Mouse (Mus musculus) layer of hippocampus, adult 9-10 months (tissue): Measurements from ENCODE around the gene Rps29.

ENCODE experiments used
- DNase-seq: peaks from one replicate; pipeline ENCODE4 v3.0.0; 2022; ENCODE audit warnings: low spot score

Gene Rps29

DNA sequence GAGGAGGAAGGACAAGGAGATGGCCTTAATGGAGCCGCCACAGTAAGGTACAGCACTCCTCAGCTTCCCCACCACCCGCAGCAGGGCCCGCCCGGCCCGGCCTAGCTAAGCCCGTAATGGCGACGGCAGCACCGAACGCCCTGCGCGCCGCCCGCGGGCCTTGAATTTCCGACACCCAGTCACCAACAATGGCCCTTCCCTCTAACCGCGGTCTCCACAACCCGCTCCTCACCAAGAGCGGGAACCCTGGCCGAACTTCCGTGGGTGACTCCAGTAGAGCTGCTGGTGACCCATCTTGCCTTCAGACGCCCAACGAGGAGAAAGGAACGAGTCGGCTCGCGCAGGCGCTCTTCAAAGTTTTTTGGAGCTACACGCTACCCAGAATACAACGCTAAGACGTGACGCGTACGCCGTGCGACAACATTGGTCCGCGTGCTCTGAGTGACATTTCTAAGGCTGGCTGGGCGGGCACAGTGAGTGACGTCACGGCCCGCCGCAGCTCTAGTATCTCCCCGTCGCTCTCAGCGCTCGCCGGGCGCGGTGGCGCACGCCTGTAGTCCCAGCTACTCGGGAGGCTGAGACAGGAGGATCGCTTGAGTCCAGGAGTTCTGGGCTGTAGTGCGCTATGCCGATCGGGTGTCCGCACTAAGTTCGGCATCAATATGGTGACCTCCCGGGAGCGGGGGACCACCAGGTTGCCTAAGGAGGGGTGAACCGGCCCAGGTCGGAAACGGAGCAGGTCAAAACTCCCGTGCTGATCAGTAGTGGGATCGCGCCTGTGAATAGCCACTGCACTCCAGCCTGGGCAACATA is at the start of gene Rps29:
Gene Rps29 (minus strand): TSS at position 422 of the 813 bp plus-strand sequence.
- peak; percentile 97 for DNase-seq

- DNase-seq, result no peak
Observed at GRCm38 (mm10) chr12:69208520-69208919, 49.5 kb upstream of the Rps29 start.

DNA sequence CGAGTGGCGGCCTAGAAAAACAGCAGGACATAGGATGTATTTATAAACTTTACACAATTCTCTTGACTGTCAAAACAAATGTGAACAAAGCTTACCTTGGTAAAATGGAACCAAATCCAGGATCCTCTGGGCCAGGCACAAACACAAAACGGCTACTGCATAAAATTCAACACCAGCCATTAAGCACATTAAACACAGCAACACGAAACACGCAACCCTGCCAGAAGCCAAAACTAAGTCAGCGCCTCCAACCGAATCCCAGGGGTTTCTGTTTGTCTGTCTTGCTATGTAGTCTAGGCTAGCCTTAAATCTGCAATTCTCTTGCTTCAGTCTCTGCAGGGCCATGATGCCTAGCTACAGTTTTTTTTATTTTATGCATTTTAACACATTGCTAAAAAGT is 48.9 kb upstream of the Rps29 start:
- DNase-seq, result no peak

DNA sequence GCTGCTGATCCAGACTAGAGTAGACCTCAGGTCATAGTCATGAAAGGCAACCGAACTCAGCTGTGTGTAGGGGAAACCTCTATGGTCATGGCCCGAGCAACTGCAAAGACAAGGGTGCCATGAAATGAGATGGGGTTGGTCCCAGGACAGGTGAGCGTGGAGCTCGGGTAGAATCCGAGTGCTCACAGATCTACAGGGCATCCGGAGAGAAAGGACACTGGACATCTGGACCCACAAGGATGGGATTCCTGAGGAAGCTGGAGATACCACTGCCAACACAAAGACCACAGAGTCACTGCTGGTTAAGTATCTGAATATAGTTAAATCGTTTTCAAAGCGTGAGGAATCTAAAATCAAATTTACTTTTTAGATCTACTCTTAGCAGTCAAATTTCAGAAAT is 48.4 kb upstream of the Rps29 start:
- no peak for DNase-seq

- DNase-seq, result no peak
Observed at GRCm38 (mm10) chr12:69204052-69204833, 45.3 kb upstream of the Rps29 start, which contains the start of gene Gm49384. Gene Gm49384 (minus strand): TSS chr12:69204267.

GRCm38 (mm10) chr12:69198985-69199384 is 40.0 kb upstream of the Rps29 start:
- DNase-seq, result no peak

DNA sequence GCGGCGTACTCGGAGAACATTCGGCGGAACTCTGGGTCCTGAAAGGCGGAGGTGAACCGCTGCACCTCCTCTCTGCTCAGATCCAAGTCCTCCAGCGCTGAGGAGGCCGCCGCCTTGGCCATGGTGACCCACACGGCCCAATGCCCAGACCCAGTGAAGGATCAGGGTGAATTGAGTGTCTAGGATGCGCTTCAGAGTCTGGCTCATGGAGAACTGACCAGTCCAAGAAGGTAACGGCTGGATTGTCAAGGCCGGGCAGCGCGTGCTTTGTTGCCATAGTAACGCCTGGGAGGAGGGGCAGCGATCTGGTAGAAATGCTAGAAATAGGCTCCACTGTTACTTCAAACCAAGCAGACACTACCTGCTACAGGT is 39.2 kb upstream of the Rps29 start, which contains the start of gene Dnaaf2:
Gene Dnaaf2 (minus strand): TSS at position 266 of the 372 bp plus-strand sequence.
- peak; percentile 41 for DNase-seq

DNA sequence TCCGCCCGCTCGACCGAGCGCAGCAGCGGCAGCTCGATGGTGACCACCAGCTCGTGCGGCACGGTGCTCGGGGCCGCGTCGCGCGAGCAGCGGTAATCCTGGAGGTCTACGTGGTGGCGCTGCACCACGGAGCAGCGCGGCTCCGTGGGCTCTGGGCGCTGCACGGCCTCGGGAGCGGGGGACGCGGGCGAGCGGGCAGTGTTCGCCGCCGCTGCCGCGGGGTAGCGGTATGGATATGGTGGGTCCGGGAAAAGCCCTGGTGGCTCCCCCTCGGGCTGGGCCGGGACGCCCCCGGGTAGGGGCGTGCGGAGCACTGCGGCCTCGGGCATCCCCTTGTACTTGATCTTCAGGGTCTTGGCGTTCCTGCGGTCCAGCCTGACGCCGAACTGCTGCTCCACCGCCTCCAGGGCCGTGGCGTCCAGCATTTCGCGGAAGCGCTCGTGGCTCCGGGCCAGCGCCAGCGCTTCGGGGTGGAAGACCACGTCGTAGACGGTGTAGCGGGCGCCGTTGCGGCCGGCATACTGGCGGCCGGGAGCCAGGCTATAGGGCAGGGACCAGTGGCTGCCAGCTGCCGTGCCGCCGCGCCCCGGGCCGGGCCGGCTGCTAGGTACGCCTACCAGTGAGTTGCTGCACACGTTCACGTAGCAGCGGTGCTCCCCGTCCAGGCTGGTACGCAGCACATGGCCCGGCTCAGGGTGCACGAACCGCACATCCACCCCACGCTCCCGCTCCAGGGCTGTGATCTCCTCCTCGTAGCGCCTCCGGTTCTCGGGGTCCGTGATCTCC is 38.6 kb upstream of the Rps29 start:
- DNase-seq, result no peak

DNA sequence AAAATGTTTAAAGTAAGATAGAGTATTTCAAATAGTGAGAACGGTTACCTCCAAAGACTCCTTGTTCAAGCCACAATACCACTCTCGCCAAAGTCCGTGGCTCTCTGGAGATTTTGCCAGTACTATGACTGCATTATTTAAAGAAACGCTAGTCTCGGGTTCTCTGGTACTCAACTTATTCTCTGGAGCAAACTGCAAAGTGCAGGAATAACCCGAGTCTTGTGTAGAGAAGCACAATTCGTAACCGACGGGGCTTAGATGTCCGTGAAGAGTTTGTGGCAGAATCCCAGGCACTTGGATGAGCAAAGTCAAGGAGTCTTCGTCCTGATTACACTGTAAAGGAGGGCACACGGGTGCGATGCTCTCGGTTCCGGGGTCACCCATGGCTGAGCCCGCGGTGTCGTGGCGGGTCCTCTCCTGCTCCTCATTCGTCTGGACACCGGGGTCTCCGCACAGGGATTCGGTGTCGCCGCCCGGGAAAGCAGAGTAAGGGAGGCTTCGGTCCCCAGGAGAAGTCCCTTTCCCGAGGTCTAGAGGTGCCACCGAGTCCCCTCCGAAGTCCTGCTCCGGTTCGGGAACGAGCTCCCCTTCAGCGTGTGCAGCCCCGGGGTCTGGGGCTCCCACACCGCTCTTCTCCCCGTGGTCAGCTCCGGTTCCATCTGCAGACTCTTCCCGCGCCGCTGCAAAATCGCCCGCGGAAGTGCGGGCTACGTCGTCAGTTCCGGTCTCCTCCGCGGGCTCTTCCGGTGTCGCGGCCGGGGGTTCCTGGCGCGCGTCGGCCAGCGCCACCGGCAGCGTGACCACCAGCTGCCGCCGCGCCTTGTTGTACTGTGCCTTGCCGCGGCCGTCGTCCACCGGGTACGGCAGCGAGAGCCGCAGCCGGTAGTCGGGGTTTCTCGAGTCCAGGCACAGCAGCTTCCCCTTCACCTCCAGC is 37.7 kb upstream of the Rps29 start, which contains the start of gene Gm49383:
Gene Gm49383 (minus strand): TSS at position 661 of the 934 bp plus-strand sequence.
- DNase-seq, result no peak

- DNase-seq, result no peak
Observed at GRCm38 (mm10) chr12:69192637-69193036, 33.7 kb upstream of the Rps29 start.

DNA sequence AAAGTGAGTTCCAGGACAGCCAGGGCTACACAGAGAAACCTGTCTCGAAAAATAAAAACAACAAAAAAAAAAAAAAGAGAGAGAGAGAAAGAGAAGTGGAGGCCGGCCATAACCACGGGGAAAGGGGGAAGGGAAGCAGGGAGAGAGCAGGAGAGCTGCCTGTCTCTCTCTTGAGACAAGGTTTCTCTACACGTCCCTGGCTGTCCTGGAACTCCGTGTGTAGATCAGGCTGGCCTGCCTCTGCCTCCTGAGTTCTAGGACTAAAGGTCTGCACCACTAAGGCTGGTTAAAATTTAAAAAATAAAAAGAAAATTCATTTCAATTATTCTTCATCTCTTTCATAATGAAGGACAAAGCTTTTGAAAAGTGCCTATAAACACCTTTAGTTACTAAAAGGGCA is 32.4 kb upstream of the Rps29 start:
- DNase-seq, result no peak

GRCm38 (mm10) chr12:69190522-69190921 is 31.5 kb upstream of the Rps29 start:
- no peak for DNase-seq

DNA sequence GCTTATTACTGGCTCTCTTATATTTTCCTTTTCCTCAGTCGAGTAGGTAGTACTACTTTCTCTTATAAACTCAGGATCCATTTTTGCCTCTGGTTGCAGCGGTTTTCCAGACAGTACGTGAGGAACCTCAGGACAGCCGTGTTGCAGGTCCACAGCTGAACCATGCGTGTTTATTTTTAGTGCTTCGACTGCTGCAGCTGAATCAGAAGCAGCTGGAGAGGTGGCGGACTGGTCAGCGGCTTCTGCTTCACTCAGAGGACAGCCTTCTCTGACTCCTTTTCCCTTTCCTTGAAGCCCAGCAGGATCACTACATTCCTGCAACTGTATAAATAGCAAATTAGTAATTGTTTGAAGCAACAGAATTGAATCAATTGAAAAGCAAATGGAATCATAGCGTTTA is 31.1 kb upstream of the Rps29 start:
- DNase-seq, result no peak

DNA sequence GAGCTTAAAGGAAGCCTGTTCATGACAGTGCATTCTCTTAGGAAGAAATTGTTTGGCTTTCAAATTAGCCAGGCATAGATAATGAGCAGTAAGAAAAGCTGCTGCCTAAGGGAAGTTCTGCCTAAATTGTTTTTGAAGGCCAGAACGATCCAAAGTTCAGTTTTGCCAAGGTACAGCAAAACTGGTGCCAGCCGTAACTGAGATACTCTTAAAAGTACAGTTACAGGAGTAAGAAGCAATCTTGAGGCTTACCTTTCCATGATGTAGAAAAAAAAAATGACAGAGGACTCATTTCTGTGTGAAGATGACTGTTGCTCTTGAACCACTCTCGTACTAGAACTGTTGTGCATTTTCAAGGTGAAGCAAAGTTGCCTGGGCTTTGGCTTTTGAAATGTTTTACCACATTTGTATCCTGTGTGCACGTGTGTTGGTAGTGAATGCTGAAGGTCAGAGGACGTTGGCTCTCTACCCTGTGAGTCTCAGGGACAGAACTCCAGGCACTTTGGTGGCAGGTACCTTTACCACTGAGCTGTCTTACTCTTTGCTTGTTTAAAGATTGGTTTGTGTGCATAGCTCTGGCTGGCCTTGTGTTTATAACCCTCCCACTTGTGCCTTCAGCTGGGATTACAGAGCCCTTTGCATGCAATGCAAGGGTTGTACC is 28.0 kb upstream of the Rps29 start:
- DNase-seq, result no peak

GRCm38 (mm10) chr12:69185371-69185770 is 26.4 kb upstream of the Rps29 start:
- no peak for DNase-seq

DNA sequence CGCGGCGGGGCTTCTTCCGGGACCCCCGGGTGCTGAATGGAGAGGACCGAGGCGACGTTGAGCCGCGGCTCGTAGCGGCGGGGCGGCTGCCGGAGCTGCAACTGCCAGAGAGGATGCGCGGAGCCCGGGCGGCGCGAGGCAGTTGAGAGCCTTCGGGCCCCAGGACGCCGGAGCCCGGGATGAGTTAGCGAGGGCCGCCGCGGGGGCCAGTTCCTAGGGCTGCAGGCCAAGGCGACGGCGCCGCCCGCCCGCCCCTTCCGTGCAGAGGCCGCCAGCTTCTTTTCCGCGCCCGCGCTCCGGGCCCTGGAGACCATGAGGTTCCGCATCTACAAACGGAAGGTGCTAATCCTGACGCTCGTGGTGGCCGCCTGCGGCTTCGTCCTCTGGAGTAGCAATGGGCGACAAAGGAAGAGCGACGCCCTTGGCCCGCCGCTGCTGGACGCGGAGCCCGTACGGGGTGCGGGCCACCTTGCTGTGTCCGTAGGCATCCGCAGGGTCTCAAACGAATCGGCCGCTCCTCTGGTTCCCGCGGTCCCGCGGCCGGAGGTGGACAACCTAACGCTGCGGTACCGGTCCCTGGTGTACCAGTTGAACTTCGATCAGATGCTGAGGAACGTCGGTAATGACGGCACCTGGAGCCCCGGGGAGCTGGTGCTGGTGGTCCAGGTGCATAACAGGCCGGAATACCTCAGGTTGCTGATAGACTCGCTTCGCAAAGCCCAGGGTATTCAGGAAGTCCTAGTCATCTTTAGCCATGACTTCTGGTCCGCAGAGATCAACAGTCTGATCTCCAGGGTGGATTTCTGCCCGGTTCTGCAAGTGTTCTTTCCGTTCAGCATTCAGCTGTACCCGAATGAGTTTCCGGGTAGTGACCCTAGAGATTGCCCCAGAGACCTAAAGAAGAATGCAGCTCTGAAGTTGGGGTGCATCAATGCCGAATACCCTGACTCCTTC is 25.6 kb upstream of the Rps29 start:
- DNase-seq, result no peak

- peak; percentile 91 for DNase-seq
Observed at GRCm38 (mm10) chr12:69183583-69184308, 24.8 kb upstream of the Rps29 start, which contains the start of the genes Rpl36al and Mgat2. Gene Rpl36al (minus strand): TSS chr12:69184083. Gene Mgat2 (plus strand): TSS chr12:69184157.

GRCm38 (mm10) chr12:69181800-69182199 is 22.8 kb upstream of the Rps29 start:
- DNase-seq, result no peak

- no peak for DNase-seq
Observed at GRCm38 (mm10) chr12:69179371-69179770, 20.4 kb upstream of the Rps29 start.
